Mouse (Mus musculus) gastrocnemius, postnatal 4 days (tissue): ENCODE measurements around the gene Slc12a8. TPM values are rescaled to one million over a fixed set of nuclear protein-coding genes. Genes with fewer than 3 reads are reported as not detected.

ENCODE experiments used
- DNase-seq, 2 experiments: peaks; one replicate each; pipeline ENCODE4 v3.0.0; 2021 to 2022; ENCODE audit warnings: low spot score in 2 of 2, mixed read lengths in 2 of 2
- total RNA-seq, 2 experiments: library from RNA; stranded (reverse); gene quantifications; 2 replicates each; pipeline ENCODE4 v1.2.3; 2021

Gene Slc12a8
- total RNA-seq, 2 experiments from 2014 or later = 0.52 TPM

DNA sequence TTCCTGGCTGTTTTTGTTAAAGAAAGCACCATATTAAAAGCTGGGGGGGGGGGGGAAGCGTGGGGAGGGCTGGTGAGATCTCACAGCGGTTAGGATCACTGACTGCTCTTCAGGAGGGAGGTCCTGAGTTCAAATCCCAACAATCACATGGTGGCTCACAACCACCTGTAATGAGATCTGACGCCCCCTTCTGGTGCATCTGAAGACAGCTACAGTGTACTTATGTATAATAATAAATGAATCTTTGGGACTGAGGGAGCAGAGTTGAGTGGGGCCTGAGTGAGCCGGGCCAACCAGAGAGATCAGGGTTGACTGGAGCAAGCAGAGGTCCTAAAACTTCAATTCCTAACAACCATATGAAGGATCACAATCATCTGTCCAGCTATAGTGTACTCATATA is 155.1 kb downstream of the Slc12a8 start:
- no peak for DNase-seq

DNA sequence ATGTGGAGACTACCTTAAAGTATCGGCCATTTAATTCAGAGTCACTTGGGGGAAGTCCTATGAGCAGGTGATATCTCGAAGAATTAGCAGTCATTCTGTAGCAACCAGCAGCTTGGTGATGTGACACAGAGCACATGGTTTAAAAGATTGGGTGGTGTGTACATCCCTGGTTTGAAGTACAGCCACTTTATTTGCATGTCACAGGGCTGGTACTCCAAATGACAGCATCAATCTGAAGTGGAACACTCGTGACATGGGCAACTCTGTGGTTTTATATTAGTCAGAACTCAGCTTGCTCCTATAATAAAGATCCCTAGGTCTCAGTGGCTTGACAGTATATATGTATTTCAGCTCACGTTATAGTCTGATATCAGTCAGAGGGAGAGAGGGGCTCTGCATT is 155.5 kb downstream of the Slc12a8 start:
- no peak for DNase-seq

DNA sequence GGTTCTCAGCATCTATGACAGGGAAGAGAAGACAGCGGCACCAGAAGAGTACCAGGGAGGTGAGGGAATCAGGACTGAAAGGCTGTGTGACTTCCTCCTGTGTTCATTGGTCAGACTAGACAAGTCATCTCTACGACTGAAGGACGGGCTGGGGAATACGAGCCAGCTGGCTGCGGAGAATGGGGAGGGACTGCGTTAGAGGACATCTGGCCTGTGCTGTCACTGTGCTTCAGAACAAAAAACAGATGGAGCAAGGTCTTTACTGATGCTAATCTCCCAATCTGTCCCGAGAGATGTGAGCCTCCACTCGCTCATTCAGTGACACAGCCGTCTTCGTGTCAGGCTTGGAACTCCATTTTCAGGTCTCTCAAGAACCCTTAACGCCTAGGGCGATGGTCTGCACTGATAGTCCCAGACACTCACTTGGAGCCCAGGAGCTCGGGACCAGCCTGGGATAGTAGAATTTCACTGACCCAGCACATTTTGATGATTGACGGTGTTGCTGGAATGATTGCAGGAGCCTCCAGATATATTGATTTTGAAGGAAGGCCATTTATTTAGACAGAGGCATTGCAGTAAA is 156.5 kb downstream of the Slc12a8 start:
- DNase-seq = peak in 1 of 2 experiments; percentile 48

DNA sequence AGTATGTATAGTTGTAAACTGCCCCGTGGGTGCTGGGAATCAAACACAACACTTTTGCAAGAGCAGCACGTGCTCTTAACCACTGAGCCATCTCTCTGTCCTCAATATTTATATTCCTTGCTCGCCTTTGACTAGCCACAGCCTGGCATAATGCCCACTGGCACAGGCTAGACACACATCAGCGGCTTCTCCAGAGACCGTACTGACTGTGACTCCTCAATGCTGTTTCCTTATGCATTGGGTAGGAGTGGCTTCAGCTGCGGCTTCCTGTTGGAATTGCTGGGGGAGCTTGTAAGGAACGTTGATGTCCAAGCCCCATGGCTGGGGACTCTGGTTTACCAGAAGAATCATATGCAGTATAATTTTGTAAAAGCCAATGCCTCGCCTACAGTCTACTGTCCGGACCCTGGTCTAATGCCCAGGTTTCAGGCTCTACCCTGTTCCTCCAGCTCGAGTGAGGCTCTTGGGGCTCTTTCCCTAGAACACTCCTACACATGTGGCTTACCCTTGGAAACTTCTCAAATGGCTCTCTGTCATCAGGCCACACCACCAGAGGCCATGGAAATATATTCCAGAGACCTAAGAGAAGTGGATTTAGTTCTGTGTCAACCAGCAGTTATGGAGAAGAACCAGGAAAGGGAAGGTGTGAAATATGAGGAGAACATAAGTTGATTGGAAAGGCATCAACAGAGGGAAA is 158.2 kb downstream of the Slc12a8 start:
- DNase-seq = peak in 1 of 2 experiments; percentile 4

DNA sequence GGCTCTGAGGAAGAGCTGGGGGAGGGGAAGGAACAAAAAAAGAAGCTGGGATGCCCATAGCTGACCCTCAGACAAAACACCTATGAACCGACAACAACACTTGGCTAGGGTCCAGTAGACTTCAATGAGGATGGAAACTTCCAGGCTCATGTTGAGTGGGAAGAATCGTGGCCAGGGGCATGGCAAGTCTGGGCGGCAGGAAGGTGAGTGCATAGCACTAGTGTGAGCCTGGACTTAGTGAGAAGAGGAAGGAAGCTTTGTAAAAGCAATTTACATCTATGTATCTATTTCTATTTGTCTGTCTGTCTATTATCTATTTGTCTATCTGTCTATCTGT is 158.7 kb downstream of the Slc12a8 start:
- no peak for DNase-seq

DNA sequence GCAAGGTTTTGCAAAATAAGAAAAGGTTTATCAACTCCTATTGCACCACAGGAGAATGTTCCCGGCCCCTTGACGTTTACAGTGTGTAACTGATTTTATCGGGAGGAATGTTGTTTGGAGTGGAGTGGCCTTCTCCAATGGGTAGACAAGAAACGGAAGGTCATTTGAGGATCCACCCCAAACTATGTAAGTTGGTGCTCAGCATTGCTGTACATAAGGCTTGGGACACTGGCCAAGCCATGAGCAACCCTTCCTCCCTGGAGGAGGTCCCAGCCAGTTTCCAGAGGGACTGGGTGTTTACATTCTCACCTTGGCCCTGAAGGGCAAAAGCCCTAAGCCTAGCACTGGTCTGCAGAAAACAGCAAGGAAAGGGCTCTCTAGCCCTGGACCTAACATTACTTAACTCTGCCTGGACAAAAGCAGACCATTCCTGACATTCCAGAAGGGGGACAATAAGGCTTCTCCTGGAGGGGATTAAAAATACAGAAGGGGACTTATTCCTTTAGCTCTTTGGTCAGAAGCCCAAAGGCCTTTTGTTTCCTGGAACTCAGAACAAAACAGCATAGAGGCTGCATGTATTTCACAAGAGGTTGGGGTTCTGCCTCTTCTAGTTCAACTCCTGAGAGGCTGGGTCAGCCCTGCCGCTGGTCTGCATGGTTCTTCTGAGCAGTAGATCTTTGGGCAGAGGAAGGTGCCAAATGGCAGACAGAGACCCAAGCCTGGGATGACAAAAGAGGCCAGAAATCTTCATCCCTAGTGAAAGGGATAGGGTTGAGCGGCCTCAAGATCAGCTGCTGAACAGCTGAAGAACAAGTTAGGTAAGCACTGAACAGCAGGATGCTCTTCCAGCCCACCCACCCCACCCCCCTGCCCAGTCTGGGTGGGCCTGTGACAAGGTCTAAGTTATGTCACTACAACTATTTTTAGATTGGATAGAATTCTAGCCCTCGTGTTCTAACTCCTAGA is 159.5 kb downstream of the Slc12a8 start:
- no peak for DNase-seq

DNA sequence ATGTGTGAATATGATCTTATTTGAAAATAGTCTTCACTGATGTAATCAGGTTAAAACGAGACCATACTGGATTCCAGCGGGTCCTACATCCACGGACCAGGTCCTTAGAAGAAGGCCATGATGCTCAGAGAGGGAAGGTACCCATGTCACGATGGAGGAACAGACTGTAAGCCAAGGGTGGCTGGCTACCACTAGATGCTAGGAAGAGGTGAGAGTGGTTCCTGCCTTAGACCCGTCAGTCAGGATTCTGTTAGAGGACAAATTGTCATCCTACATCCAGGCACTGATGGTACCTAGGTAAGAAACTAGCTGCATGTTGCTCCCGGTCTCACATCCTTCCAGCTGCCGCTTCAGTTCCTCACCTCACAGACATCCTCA is 160.2 kb downstream of the Slc12a8 start:
- no peak for DNase-seq

DNA sequence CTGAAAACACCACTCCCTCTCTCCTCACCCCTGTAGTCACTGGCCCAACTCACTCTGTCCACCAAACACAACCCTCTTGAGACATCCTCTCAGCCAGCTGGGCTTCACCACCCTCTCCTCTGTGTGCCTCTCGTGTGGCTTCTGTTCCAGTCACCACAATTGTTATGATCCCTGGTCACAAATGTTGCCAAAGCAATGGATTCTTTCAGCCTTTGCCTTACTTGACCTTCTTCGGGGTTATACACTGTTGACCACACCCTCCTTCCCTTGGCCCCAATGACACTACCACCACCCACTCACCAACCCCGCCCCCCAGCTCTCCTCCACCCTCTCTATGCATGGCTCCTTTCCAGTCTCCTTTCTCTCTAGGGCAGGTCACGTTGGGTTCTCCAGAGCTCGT is 160.8 kb downstream of the Slc12a8 start:
- no peak for DNase-seq

DNA sequence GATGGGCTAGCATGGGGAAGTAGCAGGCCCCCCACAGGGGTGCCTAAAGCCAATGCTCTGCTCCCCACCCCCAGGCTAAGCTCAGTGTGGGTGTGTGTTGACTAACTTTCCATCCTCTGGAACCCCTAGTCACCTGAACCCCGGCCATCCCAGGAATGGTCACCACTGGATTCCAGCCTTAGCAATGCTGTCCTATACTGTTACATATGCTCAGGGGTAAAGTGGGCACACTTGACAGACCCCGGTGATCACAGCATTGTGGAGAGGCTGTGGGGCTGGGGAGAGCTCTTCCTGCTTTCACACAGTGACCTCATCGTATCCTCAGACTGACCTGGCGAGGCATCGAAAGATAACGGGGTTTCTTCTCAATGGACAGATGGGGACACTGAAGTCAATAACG is 163.1 kb downstream of the Slc12a8 start:
- no peak for DNase-seq

DNA sequence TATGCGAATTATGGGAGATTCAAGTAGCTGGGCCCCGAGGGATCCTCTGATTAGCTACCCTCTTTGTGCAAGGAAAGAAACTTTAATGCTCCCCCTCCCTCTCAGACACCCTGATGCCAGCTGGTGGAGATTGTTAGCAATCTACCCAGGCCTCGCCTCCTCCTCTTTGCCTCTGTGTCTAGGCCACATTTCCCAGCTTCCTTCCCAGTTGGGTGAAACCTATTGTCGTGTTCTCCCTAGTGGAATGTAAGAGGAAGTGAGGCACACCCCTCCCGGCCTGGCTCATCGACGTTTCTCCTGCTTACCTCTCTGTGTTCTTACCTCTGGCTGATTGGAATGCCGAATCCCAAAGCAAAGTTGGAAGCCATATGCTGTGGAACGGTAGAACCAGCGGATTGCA is 163.7 kb downstream of the Slc12a8 start:
- DNase-seq = no peak

DNA sequence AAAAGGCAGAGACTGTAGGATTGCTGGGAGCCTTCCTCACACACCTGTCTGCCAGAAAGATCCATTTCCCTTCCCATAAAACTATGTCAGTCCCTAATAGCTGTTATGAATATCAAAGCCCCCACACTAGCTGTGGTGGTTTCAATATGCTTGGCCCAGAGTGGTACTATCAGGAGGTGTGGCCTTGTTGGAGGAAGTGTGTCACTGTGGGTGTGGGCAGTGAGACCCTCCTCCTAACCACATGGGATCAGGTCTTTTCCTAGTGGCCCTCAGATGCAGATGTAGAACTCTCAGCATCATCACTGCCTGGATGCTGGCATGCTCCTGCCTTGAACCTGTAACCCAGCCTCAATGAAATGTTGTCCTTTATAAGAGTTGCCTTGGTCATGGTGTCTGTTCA is 164.5 kb downstream of the Slc12a8 start:
- no peak for DNase-seq

DNA sequence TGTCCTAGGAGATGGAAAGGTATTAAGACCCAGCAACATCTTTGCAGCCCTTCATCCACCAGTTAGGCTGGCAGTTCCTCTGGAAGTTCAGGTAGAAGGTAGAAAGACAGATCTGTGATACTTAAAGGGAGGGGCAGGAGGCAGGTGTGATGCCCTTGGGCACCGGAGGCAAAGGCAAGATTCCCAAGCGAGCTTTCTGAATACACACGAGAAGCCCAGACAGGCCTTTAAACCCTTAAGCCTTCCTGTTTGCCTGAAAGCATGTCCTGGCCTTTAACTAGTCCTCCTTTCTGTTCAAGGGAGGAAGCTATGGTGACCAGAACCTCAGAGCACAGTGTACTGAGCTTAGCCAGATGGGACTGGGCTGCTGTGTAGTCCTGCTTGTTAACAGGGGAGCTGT is 165.5 kb downstream of the Slc12a8 start:
- no peak for DNase-seq

DNA sequence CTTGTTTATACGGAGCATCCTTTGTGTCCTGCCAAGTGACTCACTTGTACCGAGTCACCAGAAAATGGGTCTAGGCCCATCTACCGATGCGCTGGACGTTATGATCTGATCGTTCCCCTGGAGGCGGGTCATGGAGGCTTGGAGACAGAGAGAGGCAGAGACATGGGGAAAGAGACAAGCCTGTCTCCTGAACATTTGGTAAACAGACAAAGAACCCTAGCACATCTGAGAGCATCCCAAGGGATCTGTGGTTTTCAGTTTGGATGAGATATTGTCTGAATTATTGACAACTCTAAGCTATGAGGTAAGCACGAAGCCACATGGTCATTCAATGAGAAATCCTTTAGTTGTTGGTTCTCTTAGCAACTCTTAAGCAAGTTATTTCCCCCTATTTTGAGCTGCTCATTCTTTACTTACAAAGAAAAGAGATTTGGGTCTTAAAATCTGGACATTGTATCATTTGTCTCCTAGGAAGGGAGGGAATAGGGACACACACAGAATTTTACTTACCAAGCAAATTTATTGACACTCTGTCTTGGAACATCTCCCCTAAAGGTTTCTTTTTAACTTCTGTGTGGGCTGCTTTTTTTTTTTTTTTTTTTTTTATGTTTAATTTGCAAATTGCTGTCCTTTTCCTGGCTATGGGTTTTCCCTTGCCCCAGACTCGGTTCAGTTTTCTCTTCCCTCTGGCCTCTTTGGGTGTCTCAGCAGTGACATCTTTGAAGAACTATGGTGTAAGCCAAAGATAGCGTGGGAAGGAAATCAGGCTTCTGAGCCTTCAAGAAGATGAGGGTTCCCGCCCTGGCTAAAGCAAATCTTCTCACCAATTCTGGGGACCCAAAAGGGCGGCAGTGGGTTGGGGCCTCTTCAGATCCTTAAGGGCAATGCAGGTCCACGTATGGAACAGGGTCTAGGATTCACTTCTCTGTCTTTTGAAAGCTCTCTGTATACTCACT is 166.4 kb downstream of the Slc12a8 start:
- DNase-seq = no peak

DNA sequence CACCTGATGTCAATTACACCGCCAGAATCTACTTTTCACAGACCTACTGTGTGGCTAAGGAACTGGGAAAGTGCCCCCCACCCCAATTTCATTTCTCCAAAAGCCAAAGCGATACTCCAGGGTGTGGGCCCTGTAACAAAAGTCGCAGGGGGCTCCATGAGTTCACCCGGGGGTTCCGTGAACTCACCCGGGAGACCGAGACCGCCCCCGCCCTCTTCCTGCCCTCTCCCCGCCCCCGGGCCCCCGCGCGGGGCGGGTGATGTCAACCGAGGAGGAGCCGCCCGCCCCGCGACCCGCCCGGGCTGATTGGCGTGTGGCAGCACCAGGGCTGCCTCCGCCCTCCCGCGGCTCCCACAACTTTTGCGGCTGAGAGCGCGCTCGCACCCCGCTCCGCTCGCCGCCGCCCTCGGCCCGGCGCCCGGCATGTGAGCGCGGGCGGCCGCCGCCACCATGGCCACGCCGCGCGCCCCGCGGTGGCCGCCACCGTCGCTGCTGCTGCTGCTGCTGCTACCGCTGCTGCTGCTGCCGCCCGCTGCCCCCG is 167.1 kb downstream of the Slc12a8 start, which contains the start of gene Heg1:
Gene Heg1, plus strand, starts transcription at position 209 of the 541 bp plus-strand sequence.
- peak; percentile 74 to 86 for DNase-seq

DNA sequence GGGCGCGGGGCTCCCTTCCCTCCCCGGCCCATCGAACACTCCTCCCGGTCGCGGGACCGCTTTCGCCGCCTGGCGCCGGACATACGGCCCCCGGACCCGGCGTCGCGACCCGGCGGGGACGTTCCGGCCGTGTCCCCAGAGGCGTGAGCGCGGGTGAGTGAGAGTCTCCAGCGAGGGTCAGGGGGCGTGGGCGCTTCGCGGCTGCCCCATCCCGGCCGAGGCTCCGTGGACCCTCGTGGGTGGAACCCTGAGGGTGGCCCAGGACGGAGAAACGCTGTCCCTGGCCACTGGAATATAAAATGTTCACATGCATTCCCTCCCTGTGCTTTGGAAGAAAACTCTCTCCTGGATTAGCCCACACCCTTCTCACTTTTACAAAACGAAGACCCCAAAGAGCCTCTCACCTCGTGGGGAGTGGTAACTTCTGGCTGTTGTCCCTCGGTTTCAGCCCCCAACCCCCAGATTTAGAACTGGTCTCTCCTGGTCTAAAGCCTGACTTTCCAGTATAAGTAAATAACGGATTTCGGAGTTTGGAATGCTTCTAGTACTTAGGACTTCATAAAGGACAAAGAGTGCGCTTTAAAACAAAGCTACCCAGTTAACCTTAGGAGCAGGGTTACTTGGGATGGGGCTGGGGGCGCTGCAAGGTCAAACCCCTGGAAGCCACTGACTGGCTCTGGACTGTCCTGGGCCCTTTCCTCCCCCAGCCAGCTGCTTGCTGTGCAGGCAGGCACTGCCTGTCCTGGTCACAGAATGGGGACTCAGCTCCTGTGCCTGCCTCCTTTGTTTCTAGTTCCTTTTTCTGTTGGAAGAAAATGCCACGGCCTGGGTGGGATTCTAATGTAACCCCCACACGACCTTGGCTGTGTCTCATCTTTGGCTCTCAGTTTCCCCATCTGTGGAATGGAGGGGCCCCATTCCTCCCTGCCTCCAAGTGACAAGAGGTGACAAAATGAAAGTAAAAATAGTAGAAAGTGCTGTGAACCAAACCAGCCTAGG is 167.9 kb downstream of the Slc12a8 start:
- no peak for DNase-seq

DNA sequence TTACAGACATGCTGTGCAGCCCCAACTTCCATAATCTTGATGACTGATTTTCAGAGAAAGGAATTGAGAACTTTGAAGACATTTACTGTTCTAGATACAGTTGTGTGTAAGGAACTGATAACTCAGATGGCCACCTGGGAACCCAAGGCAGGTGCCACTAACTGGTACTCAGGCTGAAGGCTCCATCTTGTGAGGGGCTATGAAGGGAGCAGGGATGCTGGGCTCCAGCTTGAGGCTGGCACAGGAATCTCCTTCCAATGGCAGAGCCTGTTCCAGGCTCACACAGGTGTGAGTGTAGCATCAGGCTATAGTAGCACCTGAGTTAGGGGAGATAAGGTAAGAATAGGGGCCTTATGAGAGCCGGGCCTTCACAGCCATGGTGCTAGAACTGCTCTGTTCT is 168.9 kb downstream of the Slc12a8 start:
- no peak for DNase-seq

DNA sequence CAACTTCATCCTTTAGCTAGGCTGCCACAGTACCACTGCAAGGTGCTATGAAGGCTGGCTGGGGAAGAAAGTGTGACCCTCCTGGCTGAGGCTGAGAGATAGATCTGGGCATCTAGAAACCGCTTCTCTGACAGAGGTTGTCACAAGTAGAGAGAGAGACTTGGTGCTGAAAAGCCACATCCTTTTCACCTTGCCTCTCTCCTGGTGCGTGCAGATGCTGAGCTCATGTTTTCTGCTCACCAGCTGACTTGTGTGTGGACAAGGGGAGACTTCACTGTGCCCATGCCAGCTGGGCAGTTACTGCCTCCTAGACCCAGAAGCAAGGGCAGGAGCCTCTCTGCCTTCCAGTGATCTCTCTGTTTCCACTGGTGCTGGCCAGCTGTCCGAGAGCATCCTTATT is 170.6 kb downstream of the Slc12a8 start:
- DNase-seq = no peak

DNA sequence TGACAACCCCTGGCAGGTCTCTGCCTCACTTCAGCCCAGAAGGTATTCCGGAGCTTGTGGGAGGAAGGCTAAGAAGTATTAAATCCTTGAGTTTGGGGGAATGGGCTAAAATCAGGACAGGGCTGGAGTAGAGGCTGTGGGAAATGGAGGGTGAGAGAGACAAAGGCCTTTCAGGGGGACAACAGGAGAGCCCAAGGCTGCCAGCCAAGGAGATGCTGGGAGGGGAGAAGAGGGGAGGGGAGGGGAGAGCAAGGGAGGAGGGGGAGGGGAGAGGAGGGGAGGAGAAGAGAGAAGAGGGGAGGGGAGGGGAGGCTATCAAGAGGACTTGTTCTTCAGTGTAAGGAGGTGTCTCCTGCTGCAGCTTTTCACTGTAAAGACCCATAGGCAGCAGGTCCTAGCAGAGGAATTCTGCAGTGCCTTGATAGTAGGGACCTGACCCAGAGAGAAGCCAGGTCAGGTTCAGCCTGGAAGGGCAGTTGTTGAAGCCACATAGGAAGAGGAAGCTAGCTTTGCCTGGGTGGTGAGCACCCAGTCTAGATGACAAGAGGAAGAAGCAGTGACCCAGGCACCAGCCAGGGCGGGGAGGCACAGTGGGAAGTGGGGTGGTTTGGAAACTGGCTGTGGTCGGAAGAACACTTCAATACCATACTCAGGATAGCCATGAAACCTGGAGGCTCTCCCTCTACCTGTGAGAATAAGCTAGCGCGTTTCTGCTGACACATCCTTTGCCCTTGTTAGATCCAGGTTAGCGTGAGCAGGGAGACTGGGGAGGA is 174.0 kb downstream of the Slc12a8 start:
- no peak for DNase-seq

DNA sequence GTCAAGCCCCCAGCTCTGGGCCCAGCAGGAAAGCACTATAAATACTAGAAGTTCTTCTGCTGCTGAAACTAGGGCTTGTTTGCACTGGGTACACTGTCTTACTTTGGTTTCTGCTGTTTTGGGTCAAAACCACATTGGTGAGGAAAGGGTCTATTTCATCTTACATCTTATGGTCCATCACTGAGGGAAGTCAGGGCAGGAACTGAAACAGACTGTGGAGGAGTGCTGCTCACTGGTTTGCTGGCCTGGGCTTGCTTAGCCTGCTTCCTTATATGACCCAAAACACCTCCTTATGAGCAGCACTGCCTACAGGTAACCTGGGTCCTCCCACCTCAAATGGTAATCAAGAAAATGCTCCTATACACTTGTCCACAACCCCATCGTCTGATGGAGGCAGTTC is 176.4 kb downstream of the Slc12a8 start:
- no peak for DNase-seq
